Mouse (Mus musculus): ENCODE measurements around the gene Rhot2.
A peak's percentile ranks its signal among the peaks of the same experiment; 100 is the strongest.
"Not testable (repeated sequence)": the region's sequence is repeated elsewhere in the genome, so short reads cannot be mapped to it uniquely, and the experiment has no call there.

The Rhot2 gene

GRCm38 (mm10) chr17:25827011-25827410 lies 17.6 kb downstream of the Rhot2 start:
- no peak for DNase-seq

DNA sequence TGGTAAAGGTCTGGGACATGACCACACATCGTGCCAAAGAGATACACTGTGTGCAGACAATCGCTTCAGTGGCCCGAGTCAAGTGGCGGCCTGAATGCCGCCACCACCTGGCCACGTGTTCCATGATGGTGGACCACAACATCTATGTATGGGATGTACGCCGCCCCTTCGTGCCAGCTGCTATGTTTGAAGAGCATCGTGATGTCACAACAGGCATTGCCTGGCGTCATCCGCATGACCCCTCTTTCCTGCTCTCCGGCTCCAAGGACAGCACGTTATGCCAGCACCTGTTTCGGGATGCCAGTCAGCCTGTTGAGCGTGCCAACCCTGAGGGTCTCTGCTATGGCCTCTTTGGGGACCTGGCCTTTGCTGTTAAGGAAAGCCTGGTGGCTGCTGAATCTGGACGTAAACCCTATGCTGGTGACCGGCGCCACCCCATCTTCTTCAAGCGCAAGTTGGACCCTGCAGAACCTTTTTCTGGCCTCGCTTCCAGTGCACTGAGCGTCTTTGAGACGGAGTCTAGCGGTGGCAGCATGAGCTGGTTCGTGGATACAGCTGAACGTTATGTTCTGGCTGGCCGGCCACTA lies 18.6 kb downstream of the Rhot2 start:
- DNase-seq = no peak

- no peak for DNase-seq
Measured at GRCm38 (mm10) chr17:25825311-25825710, 19.3 kb downstream of the Rhot2 start.

DNA sequence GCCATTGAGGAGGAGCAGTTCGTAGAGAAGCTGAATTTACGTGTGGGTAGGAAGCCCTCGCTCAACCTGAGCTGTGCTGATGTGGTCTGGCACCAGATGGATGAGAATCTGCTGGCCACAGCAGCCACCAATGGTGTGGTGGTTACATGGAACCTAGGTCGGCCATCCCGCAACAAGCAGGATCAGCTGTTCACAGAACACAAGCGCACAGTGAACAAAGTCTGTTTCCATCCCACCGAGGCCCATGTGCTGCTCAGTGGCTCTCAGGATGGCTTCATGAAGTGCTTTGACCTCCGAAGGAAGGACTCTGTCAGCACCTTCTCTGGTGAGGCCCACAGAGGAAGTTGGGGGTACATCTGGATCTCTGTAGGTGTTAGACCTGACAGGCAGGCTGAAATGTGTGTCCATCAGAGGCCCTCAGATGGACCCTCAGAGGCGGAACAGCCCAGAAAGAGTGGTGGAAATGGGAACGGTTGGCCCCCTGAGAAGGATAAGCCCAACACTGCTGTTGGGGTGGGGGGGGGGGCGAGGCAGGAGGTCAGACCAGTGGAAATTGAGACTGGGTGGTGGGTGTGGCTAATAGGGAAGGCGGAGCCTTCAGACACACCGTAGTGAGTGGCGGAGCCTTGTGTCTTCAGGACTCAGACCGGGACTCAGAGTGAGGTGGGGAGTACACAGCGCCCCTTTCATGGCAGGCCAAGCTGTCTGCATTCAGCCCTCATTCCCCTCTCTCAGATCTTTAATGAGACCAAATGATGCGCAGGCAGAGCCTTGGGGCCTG lies 20.1 kb downstream of the Rhot2 start:
- no peak for DNase-seq

GRCm38 (mm10) chr17:25823452-25823851 lies 21.2 kb downstream of the Rhot2 start, which contains the start of gene Wdr24:
Gene Wdr24, plus strand, starts transcription at chr17:25823627.
- peak; percentile 93 for DNase-seq

- peak; percentile 46 for DNase-seq
Measured at GRCm38 (mm10) chr17:25818851-25819780, 25.5 kb downstream of the Rhot2 start.

DNA sequence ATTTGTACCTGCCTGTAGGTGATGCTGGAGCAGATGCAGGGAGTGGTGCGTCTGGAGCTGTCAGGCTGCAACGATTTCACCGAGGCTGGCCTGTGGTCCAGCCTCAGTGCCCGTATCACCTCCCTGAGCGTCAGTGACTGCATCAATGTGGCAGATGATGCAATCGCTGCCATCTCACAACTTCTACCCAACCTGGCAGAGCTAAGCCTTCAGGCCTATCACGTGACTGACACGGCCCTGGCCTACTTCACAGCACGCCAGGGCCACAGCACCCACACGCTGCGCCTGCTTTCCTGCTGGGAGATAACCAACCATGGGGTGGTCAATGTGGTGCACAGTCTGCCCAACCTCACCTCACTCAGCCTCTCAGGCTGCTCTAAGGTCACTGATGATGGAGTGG lies 27.0 kb downstream of the Rhot2 start:
- no peak for DNase-seq

- peak; percentile 91 for DNase-seq
Measured at GRCm38 (mm10) chr17:25813471-25813870, 31.2 kb downstream of the Rhot2 start.

- no peak for DNase-seq
Measured at GRCm38 (mm10) chr17:25810890-25811289, 33.8 kb downstream of the Rhot2 start.

- DNase-seq = no peak
Measured at GRCm38 (mm10) chr17:25809606-25810340, 34.9 kb downstream of the Rhot2 start.

DNA sequence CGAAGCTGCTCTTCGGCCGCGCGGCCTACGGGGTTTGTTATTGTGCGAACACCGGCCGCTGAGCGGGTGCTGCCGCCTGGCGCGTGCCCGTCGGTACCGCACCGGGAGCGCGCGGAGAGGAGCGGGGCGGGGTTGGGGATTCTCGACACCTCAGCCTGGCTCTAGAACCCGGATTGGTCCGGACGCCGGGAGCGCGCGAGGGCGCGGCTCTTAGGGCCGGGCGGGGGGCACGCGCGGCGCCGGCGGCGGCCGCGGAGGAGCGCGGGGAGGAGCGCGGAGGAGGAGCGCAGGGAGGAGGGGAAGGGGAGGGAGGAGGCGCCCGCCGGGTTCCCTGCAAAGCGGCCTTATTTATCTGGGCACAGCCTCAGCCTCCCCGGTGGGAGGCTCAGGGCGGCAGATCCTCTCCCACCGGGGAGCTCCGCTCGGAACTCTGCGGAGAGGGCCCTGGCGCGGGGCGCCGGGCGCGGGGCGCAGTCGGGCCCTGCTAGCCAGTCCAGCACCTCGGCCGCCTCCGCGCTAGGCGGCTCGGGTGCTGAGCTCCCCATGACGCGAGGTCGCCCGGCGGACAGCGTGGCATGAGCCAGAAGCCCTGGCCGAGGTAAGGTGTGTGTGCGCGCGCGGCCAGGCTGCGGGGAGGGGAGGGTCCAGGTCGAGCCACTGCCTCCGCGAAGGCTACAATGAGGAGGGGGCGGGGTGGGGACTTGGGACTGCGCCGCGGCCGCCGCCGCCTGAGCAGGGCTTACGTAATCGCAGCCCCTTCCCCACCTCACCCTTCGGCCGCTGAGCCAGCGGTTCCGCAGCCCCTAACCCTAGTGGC lies 35.7 kb downstream of the Rhot2 start, which contains the start of gene Fbxl16:
Gene Fbxl16, plus strand, starts transcription at position 297 of the 817 bp plus-strand sequence.
- peak; percentile 94 for DNase-seq

DNA sequence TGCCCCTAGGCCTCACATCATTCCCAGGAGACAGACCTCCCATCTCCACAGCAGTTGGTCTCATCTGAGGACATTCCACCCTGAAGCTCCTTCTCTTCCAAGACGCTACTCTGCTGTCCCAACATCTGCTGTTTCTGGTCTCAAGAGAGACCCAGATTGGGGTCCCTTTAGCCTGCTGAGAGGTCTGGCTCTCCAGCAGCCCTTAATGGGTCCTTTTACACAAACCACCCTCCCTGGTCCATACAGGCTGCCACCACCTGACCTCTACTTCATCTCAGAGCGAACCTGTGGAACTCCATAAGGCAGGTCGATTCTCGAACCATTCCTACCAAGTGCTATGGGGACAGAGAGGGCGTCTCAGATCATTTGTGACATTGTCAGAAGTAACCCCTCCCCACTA lies 36.6 kb downstream of the Rhot2 start:
- no peak for DNase-seq

- DNase-seq = not testable (repeated sequence)
Measured at GRCm38 (mm10) chr17:25807452-25807851, 37.2 kb downstream of the Rhot2 start.

- DNase-seq = no peak
Measured at GRCm38 (mm10) chr17:25806507-25806906, 38.1 kb downstream of the Rhot2 start.

- DNase-seq = peak; percentile 88
Measured at GRCm38 (mm10) chr17:25802825-25803517, 41.7 kb downstream of the Rhot2 start.

DNA sequence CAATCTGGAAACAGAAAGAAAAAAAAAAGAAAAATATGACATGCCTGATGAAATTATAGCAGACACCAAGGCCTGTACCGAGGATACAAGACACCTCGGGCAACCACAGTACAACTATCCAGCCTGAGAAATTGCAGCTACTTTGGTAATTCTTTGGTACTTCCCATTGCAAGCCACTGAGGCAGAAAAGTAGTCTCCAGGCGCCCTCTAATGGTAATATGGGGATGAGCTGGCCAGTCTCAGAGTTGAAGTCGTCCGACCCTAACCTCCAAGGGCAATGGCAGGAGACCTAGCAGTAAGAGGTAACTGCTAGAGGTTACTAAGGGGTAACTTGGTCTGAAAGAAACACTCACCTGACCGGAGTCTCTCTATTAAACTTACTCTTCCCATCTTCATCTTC lies 43.6 kb downstream of the Rhot2 start:
- DNase-seq = peak; percentile 85

DNA sequence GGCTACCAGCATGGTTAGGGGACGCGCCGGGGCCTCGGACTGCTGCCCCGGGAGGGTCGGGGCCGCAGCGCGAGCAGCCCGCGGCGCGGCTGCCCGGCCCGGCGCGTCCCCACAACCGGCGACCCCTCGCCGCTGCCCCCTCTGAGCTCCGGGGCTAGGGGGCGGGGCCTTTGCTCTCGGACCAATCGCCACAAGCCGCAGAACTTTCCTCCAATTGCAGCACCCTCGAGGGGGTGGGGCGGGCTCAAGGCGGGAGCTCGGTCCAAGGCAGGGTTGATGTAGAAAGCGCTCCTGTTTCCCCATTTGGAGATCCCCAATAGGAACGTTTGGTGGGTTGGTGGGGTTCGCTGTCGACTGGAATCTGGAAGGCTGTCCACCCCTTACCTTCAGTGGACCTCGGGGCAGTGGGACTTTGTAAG lies 47.7 kb downstream of the Rhot2 start, which contains the start of gene Metrn:
Gene Metrn, minus strand, starts transcription at position 186 of the 419 bp plus-strand sequence.
- DNase-seq = peak; percentile 97

- DNase-seq = no peak
Measured at GRCm38 (mm10) chr17:25796211-25796771, 48.4 kb downstream of the Rhot2 start.

DNA sequence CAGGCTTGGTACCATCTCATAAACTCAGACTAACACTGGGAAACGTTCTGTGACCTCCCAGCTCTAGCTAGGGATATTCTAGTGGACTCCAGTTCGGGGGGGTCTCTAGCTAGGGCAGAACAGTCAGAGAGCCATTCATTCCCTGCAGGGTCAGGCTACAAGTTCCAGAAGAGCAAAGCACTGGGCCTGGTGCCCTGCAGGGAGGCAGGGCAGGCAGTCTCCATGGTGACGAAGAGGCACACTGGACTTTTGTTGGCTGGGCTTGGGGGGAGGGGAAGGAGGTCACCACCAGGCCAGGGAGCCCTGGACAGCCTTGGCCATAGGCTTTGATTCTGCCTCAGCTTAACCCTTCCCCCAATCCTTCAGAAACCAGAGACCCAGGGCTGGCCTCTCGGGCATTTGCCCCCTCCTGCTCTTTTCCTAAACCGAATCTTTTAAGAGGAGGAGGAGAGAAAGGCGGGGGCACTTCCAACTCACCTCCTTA lies 49.0 kb downstream of the Rhot2 start, which contains the start of gene AC134908.4:
Gene AC134908.4, minus strand, starts transcription at position 51 of the 484 bp plus-strand sequence.
- peak; percentile 90 for DNase-seq

DNA sequence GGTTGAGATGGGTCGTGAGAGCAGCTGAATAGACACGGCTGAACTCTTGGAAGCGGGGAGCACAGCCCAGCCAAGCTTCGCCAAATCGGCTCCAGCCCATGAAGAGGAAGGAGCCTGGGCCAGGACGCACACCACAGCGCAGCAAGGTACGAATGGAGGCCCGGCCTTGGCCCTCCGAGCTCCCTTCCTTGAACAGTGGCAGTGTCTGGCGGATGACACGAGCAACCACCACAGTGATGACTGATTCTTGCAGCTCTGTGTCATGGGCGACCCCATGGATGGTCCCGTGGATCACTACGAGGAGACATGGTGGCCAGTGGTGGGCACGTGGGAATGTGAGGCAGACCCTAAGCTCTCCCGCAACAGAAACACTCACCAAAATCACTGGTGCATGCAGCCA lies 49.7 kb downstream of the Rhot2 start:
- DNase-seq = no peak
